Mouse (Mus musculus) stomach, embryonic 16.5 days (tissue): ENCODE results near the gene Olfml2b. TPM values are rescaled to one million over a fixed set of nuclear protein-coding genes. Genes with fewer than 3 reads are reported as not detected.

Source experiments
- ATAC-seq: fragments of 200-750 bp; cut with Nextera tagmentation; 2 replicates; pipeline ENCODE4 v1.8.0; 2017; ENCODE audit warnings: moderate number of reproducible peaks, moderate TSS enrichment; ENCODE audit not compliant: insufficient read depth, low FRiP score
- H3K27ac ChIP-seq: fragments of 300-500 bp; sonication (generic); 2 replicates; pipeline ENCODE4 v1.5.1; 2014; ENCODE audit warnings: low read length
- H3K27me3 ChIP-seq: fragments of 300-500 bp; sonication (generic); 2 replicates; pipeline ENCODE4 v1.6.1; 2014; ENCODE audit warnings: low read length, control low read depth, mixed read lengths; ENCODE audit not compliant: control insufficient read depth, insufficient read depth
- H3K36me3 ChIP-seq: fragments of 300-500 bp; sonication (generic); 2 replicates; pipeline ENCODE4 v1.6.1; 2014; ENCODE audit warnings: low read length; ENCODE audit not compliant: control insufficient read depth, insufficient read depth
- H3K4me1 ChIP-seq: fragments of 300-500 bp; sonication (generic); 2 replicates; pipeline ENCODE4 v1.6.1; 2014; ENCODE audit warnings: low read length, control low read depth, mixed read lengths; ENCODE audit not compliant: control insufficient read depth, insufficient read depth
- H3K4me2 ChIP-seq: fragments of 300-500 bp; sonication (generic); 2 replicates; pipeline ENCODE4 v1.6.1; 2014; ENCODE audit warnings: low read depth, low read length, mixed read lengths
- H3K4me3 ChIP-seq: fragments of 300-500 bp; sonication (generic); replicated peaks from 2 replicates; pipeline ENCODE4 v1.5.1; 2014; ENCODE audit warnings: mild to moderate bottlenecking, low read length
- H3K9ac ChIP-seq: fragments of 300-500 bp; sonication (generic); 2 replicates; pipeline ENCODE4 v1.6.1; 2014; ENCODE audit warnings: low read length
- H3K9me3 ChIP-seq: fragments of 300-500 bp; sonication (generic); replicated peaks from 2 replicates; pipeline ENCODE4 v1.6.1; 2016; ENCODE audit warnings: low read length, control low read depth; ENCODE audit not compliant: control insufficient read depth
- WGBS: fragments of 180-500 bp; shearing (Covaris S2); extraction: QIAGEN DNeasy Blood & Tissue Kit; methylation state at CpG from one replicate; pipeline ENCODE4 v1.1.7; 2014; 5-methylcytosine and 5-hydroxymethylcytosine counted together
- polyA plus RNA-seq: library from polyadenylated mRNA; unstranded; fragments of >200 nt; fragmentation: Nextera tagmentation; extraction: Ambion mirVana; gene quantifications from 2 replicates; pipeline ENCODE4 v1.2.1, GENCODE M21; 2015

The Olfml2b gene
- polyA plus RNA-seq = 49.2 and 58.5 TPM in 2 replicates

GRCm38 (mm10) chr1:170644255-170645205 is at the start of gene Olfml2b:
TSS of gene Olfml2b (plus strand) at chr1:170644532.
- H3K9ac ChIP-seq = peak within 1 kb of the TSS; percentile 74

GRCm38 (mm10) chr1:170594575-170594974 is 49.8 kb upstream of the Olfml2b start:
- ATAC-seq = no peak
- H3K36me3 ChIP-seq = no peaks in the 10 kb centered on the region
- WGBS = 91% methylated on average over 7 of the region's 7 CpGs
- H3K27ac ChIP-seq = no peak overlapping the region
- no peaks in the 10 kb centered on the region for H3K9me3 ChIP-seq
- no peaks in the 10 kb centered on the region for H3K4me1 ChIP-seq
- H3K9ac ChIP-seq = no peak overlapping the region
- no peaks in the 10 kb centered on the region for H3K27me3 ChIP-seq
- no peak overlapping the region for H3K4me2 ChIP-seq
- H3K4me3 ChIP-seq = no peak overlapping the region

More at GRCm38 (mm10) chr1:170644255-170645205, at the start of gene Olfml2b:
- H3K4me3 ChIP-seq = peak within 1 kb of the TSS; percentile 59
- H3K4me2 ChIP-seq = peak within 1 kb of the TSS; percentile 78
- H3K27me3 ChIP-seq = peaks cover 4% of the 10 kb centered on the region; the same call in 1 of the 2 replicates
- H3K36me3 ChIP-seq = no peaks in the 10 kb centered on the region
- H3K9me3 ChIP-seq = no peaks in the 10 kb centered on the region
- H3K27ac ChIP-seq = peak within 1 kb of the TSS; percentile 51
- ATAC-seq = peak; percentile 94
- H3K4me1 ChIP-seq = peaks cover 12% of the 10 kb centered on the region
- 14% methylated on average over 51 of the region's 51 CpGs for WGBS

- H3K27ac ChIP-seq = no peak overlapping the region
- H3K4me1 ChIP-seq = no peaks in the 10 kb centered on the region
- no peak overlapping the region for H3K4me3 ChIP-seq
- no peak overlapping the region for H3K9ac ChIP-seq
- no peak overlapping the region for H3K4me2 ChIP-seq
- ATAC-seq = peak; percentile 75; the same call in 1 of the 2 replicates
- H3K27me3 ChIP-seq = no peaks in the 10 kb centered on the region
- no peaks in the 10 kb centered on the region for H3K36me3 ChIP-seq
- WGBS = 52% methylated on average over 21 of the region's 21 CpGs
- H3K9me3 ChIP-seq = no peaks in the 10 kb centered on the region
These were observed 38.9 kb upstream of the Olfml2b start for GRCm38 (mm10) chr1:170605228-170606001.

GRCm38 (mm10) chr1:170607231-170607917 is 37.0 kb upstream of the Olfml2b start:
- Histone ChIP-seq H3K4me1 (no peaks in the 10 kb centered on the region), H3K9me3 (no peaks in the 10 kb centered on the region), H3K36me3 (no peaks in the 10 kb centered on the region), H3K4me2 (no peak overlapping the region), H3K27ac (no peak overlapping the region), H3K27me3 (no peaks in the 10 kb centered on the region), H3K9ac (no peak overlapping the region), H3K4me3 (no peak overlapping the region)
- ATAC-seq = no peak
- 76% methylated on average over 8 of the region's 8 CpGs for WGBS

GRCm38 (mm10) chr1:170608461-170609071 is 35.8 kb upstream of the Olfml2b start:
- Histone ChIP-seq H3K9ac (no peak overlapping the region), H3K4me2 (no peak overlapping the region), H3K4me3 (no peak overlapping the region), H3K27ac (no peak overlapping the region), H3K4me1 (no peaks in the 10 kb centered on the region), H3K27me3 (no peaks in the 10 kb centered on the region), H3K9me3 (no peaks in the 10 kb centered on the region), H3K36me3 (no peaks in the 10 kb centered on the region)
- no peak for ATAC-seq
- 81% methylated on average over 3 of the region's 3 CpGs for WGBS

GRCm38 (mm10) chr1:170609872-170610271 is 34.5 kb upstream of the Olfml2b start:
- H3K9ac ChIP-seq = no peak overlapping the region
- 63% methylated on average over 7 of the region's 7 CpGs for WGBS
- H3K27me3 ChIP-seq = no peaks in the 10 kb centered on the region
- no peaks in the 10 kb centered on the region for H3K9me3 ChIP-seq
- no peak overlapping the region for H3K4me3 ChIP-seq
- H3K4me2 ChIP-seq = no peak overlapping the region
- no peak overlapping the region for H3K27ac ChIP-seq
- no peak for ATAC-seq
- no peaks in the 10 kb centered on the region for H3K36me3 ChIP-seq
- no peaks in the 10 kb centered on the region for H3K4me1 ChIP-seq

GRCm38 (mm10) chr1:170610289-170610688 is 34.0 kb upstream of the Olfml2b start:
- Histone ChIP-seq H3K27me3 (no peaks in the 10 kb centered on the region), H3K9ac (no peak overlapping the region), H3K27ac (no peak overlapping the region), H3K9me3 (no peaks in the 10 kb centered on the region), H3K4me3 (no peak overlapping the region), H3K4me1 (no peaks in the 10 kb centered on the region), H3K36me3 (no peaks in the 10 kb centered on the region), H3K4me2 (no peak overlapping the region)
- 0 out of 2 replicates have a peak, but pooled peaks have one; percentile 54 for ATAC-seq
- WGBS = 61% methylated on average over 3 of the region's 3 CpGs

GRCm38 (mm10) chr1:170610695-170611094 is 33.6 kb upstream of the Olfml2b start:
- Histone ChIP-seq H3K36me3 (no peaks in the 10 kb centered on the region), H3K4me1 (no peaks in the 10 kb centered on the region), H3K27me3 (no peaks in the 10 kb centered on the region), H3K27ac (no peak overlapping the region), H3K4me3 (no peak overlapping the region), H3K9ac (no peak overlapping the region), H3K4me2 (no peak overlapping the region), H3K9me3 (no peaks in the 10 kb centered on the region)
- WGBS = 80% methylated on average over 3 of the region's 3 CpGs
- no peak for ATAC-seq
